Mouse (Mus musculus): ENCODE results near the gene Gm14085.
"Not testable (repeated sequence)": the region's sequence is repeated elsewhere in the genome, so short reads cannot be mapped to it uniquely, and the experiment has no call there.

GRCm38 (mm10) chr2:122486122-122486521 is 1.4 kb downstream of the Gm14085 start:
- TF ChIP-seq CTCF (conservative IDR thresholded peaks at IDR 0.05; ENCODE audit: low read length); POU5F1 (IDR thresholded peaks at IDR 0.05; ENCODE audit: borderline replicate concordance, low read length): not testable (repeated sequence)
